Mouse (Mus musculus): ENCODE measurements around the gene Lin7a.

- no peak for TF ChIP-seq CTCF (conservative IDR thresholded peaks at IDR 0.05; ENCODE audit: low read length)
- TF ChIP-seq NANOG (IDR thresholded peaks at IDR 0.05; ENCODE audit: borderline replicate concordance, low read length): no peak
- TF ChIP-seq POU5F1 (IDR thresholded peaks at IDR 0.05; ENCODE audit: borderline replicate concordance, low read length): no peak
Measured at GRCm38 (mm10) chr10:107224596-107225330, 46.7 kb upstream of the Lin7a start.
